Mouse (Mus musculus) testis, postnatal 10 days (tissue): ENCODE data around the gene Gmeb1.
"Not testable (repeated sequence)": the region's sequence is repeated elsewhere in the genome, so short reads cannot be mapped to it uniquely, and the experiment has no call there.

Experiments used
- DNase-seq: peaks from one replicate; pipeline ENCODE4 v3.0.0; 2021; ENCODE audit warnings: low spot score

Gmeb1 gene

GRCm38 (mm10) chr4:132273166-132273565, 11.8 kb upstream of the Gmeb1 start:
- DNase-seq, result peak; percentile 63

GRCm38 (mm10) chr4:132269740-132270560, 8.5 kb upstream of the Gmeb1 start:
- peak; percentile 91 for DNase-seq

GRCm38 (mm10) chr4:132268871-132269739, 7.7 kb upstream of the Gmeb1 start:
- no peak for DNase-seq

GRCm38 (mm10) chr4:132266835-132267349, 5.5 kb upstream of the Gmeb1 start:
- no peak for DNase-seq

- no peak for DNase-seq
Measured at GRCm38 (mm10) chr4:132263313-132263712, 1.9 kb upstream of the Gmeb1 start.

GRCm38 (mm10) chr4:132262358-132262616, 885 bp upstream of the Gmeb1 start:
- no peak for DNase-seq

- DNase-seq, result no peak
Measured at GRCm38 (mm10) chr4:132260404-132261379, 710 bp downstream of the Gmeb1 start.

- DNase-seq, result no peak
Measured at GRCm38 (mm10) chr4:132259248-132259647, 2.2 kb downstream of the Gmeb1 start.

GRCm38 (mm10) chr4:132256384-132256783, 5.0 kb downstream of the Gmeb1 start:
- DNase-seq, result no peak

- no peak for DNase-seq
Measured at GRCm38 (mm10) chr4:132254986-132255385, 6.4 kb downstream of the Gmeb1 start.

GRCm38 (mm10) chr4:132253622-132254021, 7.8 kb downstream of the Gmeb1 start:
- no peak for DNase-seq

- no peak for DNase-seq
Measured at GRCm38 (mm10) chr4:132253128-132253527, 8.3 kb downstream of the Gmeb1 start.

- no peak for DNase-seq
Measured at GRCm38 (mm10) chr4:132251596-132251995, 9.8 kb downstream of the Gmeb1 start.

GRCm38 (mm10) chr4:132247451-132247997, 13.9 kb downstream of the Gmeb1 start:
- no peak for DNase-seq

- no peak for DNase-seq
Measured at GRCm38 (mm10) chr4:132245643-132246042, 15.8 kb downstream of the Gmeb1 start.

- no peak for DNase-seq
Measured at GRCm38 (mm10) chr4:132241208-132241607, 20.2 kb downstream of the Gmeb1 start.

GRCm38 (mm10) chr4:132240367-132240766, 21.0 kb downstream of the Gmeb1 start:
- DNase-seq, result no peak

GRCm38 (mm10) chr4:132238356-132238755, 23.0 kb downstream of the Gmeb1 start:
- DNase-seq, result no peak

GRCm38 (mm10) chr4:132234710-132235109, 26.7 kb downstream of the Gmeb1 start:
- DNase-seq, result no peak

- DNase-seq, result no peak
Measured at GRCm38 (mm10) chr4:132230422-132230821, 31.0 kb downstream of the Gmeb1 start.

- DNase-seq, result not testable (repeated sequence)
Measured at GRCm38 (mm10) chr4:132222001-132222400, 39.4 kb downstream of the Gmeb1 start.
